Mouse (Mus musculus): ENCODE measurements around the gene Fam214a. TPM values are rescaled to one million over a fixed set of nuclear protein-coding genes. Genes with fewer than 3 reads are reported as not detected.
A peak's percentile ranks its signal among the peaks of the same experiment; 100 is the strongest.

The Fam214a gene
- total RNA-seq, 2 experiments from 2014 or later = 47.5 to 52.1 TPM

DNA sequence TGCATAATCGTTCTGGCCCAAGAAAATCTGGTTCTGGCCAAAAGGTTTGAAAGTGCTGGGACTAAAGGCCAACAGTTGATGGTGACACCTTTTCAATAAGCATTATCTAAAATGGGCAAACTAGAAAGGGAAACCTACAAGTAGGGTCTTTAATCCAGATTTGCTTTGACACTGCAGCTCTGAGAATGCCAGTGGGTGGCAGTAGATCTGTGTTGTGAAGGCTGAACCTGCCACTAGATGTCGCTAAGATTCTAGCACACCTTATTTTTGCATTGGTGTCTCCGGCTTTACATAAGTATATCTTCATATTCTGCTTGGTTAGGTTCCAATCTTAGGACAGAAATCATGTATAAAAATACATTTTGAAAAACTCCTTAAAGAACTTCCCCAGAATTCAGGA, 97.3 kb downstream of the Fam214a start:
- Histone ChIP-seq H3K27ac (peak overlapping the region; percentile 79), H3K4me3 (peak overlapping the region; percentile 26)
- DNase-seq (ENCODE audit: low spot score in 2 of 2) = peak; percentile 77 to 82
- TF ChIP-seq CTCF (conservative IDR thresholded peaks at IDR 0.05) = peak; percentile 97

DNA sequence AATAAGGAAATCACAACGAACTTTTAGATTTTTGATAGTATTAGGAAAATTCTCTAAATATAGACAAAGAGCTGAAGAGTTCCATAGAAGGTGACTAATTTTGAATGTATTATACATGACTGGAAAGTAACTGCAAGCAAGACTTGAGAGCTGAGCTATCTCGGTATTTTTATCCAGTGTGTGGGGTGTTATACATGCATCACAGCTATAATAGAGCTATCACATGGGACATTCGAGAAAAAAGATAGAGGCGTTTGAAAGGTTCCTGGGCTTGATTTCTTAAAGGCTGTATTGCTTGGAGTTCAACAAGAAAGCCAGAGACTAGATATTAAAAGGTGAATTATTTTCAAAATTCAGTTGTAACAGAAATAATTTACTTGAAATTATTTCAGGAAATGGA, 99.2 kb downstream of the Fam214a start:
- H3K4me3 ChIP-seq = no peak overlapping the region
- TF ChIP-seq CTCF (conservative IDR thresholded peaks at IDR 0.05) = no peak
- DNase-seq (ENCODE audit: low spot score in 2 of 2) = no peak
- H3K27ac ChIP-seq = peak overlapping the region; percentile 33; the same call in 1 of the 2 replicates

DNA sequence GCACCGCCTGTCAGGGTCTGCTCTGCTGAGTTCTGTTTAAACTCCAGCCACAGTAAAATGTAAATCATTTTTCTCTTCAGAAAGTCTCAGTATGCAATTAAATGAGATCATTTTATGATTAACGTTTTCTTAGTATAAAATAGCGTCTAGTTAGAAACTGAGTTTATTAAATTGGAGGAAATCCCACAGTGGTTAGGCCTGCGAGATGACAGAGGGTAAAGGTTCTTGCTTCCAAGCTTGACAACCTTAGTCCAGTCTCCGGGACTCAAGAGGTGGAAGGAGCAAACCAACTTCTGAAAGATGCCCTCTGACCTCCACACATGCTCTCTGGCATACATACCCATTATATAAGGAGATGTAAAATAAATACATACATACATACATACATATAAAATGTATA, 102.4 kb downstream of the Fam214a start:
- no peak for DNase-seq (ENCODE audit: low spot score in 2 of 2)
- no peak for TF ChIP-seq CTCF (conservative IDR thresholded peaks at IDR 0.05)
- no peak overlapping the region for H3K27ac ChIP-seq
- no peak overlapping the region for H3K4me3 ChIP-seq

DNA sequence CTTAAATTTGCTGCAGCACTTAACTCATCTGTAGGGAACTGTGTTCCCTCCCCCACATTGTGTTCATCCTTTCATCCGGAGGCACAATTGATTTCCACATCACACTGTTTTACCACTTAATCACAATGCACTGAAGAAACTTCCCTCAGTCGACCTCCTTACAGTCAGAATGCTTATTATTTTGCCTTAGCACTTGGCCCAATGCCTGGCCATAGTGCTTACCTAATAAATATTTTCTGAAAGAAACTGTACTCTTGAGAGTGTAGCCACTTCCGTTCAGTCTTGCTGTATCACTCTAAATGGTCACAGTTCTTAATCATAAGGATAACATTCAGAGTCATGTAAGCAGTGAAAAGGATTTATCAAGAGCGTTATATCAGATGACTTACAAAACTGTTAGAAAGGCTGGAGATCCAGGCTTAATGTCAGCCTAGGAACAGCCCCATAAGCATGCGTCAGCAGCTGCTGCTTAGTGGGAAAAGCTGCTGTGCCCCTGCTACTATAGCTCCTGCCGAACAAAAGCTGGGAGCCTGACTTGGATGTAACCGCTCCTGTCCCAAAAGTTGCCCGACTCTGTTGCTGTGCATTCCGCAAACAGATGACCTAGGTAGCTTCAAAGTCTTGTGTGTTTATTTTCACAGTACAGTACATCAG, 112.1 kb downstream of the Fam214a start:
- Histone ChIP-seq H3K4me3 (no peak overlapping the region), H3K27ac (no peak overlapping the region)
- TF ChIP-seq CTCF (conservative IDR thresholded peaks at IDR 0.05) = no peak
- DNase-seq (ENCODE audit: low spot score in 2 of 2) = no peak

DNA sequence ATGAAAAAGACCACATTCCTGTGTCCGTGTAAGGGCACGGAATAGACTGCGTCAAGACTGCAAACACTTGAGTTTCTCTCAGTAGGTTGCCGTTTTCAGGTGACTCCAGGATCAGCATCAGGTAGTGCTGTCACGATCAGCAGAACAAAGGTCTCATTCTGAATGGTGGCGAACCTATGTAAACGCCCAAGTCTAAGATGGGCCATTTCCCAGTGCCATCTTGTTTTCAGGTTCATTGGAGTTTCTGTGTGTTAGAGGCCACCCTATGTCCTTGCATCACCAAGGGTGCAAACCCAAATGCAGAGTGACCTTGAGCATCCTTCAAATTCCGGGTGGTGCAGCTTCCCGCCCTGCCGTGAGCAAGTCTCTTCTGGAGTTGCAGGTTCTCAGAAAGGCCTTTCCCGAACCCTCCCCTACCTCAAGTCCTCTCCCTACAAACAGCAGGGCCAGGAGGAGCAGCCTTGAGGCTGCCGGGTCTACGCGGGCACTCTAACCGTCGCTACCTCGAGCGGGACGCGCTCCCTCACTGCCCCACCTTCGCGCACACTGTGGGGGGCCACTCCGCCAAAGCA, 117.9 kb downstream of the Fam214a start, which contains the start of gene Myo5a:
Gene Myo5a (plus strand): TSS at position 559 of the 572 bp plus-strand sequence.
- peak within 1 kb of the TSS; percentile 99 for H3K27ac ChIP-seq
- peak within 1 kb of the TSS; percentile 89 for H3K4me3 ChIP-seq
- no peak for DNase-seq (ENCODE audit: low spot score in 2 of 2)
- TF ChIP-seq CTCF (conservative IDR thresholded peaks at IDR 0.05) = no peak

DNA sequence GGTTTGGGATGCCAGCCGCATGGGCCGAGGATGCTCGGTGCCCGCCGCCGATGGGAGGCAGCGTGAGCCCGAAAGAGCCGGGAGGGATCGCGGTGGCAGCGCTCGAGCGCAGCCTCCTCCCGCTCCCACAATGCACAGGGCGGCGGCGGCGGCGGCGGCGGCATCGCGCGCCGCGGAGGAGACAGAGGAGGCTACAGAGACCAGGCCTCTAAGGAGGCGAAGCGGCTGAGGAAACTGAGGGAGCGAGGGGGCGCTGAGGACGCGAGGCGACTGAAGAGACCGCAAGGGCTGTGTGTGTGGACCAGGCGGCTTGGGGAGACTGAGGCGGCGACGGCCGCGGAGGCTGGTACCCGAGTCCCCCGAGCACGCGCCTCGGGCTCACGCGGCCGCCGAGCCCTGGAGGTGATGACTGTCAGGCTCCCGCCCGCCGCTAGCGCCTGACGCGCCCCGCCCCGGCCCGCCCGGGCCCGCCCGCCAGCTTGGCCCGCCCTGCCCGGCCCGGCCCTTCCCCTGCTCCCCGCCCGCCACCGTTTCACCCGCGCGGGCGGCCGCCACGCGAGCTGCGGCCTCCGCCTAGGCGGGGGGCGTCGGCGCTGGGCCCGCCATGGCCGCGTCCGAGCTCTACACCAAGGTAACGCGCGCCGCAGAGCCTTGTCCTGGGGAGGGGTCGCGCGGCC, 118.5 kb downstream of the Fam214a start:
- peak; percentile 67 to 70 for DNase-seq (ENCODE audit: low spot score in 2 of 2)
- H3K27ac ChIP-seq = peak overlapping the region; percentile 99
- peak; percentile 55 for TF ChIP-seq CTCF (conservative IDR thresholded peaks at IDR 0.05)
- H3K4me3 ChIP-seq = peak overlapping the region; percentile 89

DNA sequence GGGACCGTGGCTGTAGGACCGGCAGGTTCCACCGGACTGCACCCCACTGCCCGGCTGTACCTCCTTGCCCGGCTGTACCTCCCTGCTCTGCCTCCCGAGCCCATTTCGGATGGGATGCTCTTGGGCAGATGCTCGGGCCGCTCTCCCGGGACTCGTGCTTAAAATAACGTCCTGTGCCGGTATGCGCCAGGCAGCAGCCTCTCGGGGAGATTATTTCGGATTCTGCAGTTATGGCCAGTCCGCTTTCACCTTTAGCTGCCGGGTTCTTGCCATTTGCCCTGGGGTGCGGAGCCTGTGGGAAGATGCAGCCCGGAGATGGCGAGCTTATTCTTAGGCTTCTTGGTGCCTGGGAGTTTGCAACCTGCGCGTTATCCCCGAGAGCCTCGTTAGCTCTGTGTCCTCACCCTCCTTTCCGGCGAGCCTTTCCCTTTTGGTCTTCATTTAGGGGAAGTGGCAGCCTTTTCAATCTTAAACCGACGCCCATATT, 119.1 kb downstream of the Fam214a start:
- no peak for TF ChIP-seq CTCF (conservative IDR thresholded peaks at IDR 0.05)
- H3K27ac ChIP-seq = peak overlapping the region; percentile 99
- peak overlapping the region; percentile 89 for H3K4me3 ChIP-seq
- peak; percentile 22 to 24 for DNase-seq (ENCODE audit: low spot score in 2 of 2)

DNA sequence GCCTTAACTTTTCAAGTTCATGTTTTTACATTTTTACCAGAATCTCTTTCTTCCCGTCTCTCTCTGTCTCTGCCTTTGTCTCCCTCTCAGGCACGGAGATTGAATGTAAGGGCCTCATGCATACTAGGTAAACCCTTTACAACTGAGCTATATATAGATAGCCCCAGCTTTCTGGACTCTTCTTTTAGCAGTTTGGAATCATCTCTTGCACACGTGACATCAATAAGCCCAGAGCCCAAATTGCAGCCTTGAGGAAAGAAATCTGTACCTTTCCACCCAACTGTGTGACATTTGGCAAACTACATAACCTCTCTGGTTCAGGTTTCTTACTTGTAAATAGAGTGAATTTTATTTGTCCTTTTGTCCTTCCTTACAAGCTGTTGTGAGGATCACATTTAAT, 119.7 kb downstream of the Fam214a start:
- no peak for TF ChIP-seq CTCF (conservative IDR thresholded peaks at IDR 0.05)
- peak overlapping the region; percentile 99 for H3K27ac ChIP-seq
- H3K4me3 ChIP-seq = peak overlapping the region; percentile 89
- no peak for DNase-seq (ENCODE audit: low spot score in 2 of 2)

DNA sequence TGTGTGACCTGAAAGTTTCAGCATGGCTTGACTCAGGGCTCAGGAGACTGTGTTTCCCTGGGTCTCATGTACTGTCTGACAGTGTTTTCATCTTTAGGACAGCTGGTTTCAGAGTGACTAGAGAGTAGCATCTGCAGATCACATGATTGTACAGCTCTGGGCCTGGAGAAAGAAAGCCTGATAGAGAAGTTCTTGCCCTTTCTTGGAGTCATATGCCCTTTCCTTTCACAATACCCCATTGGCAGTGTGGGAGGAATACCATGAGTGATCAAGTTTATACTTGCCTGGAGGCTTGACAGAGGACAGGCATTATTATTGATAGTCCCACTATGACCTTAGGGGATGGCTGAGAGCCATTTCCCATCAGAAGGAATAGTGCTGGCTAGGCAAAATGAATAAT, 124.5 kb downstream of the Fam214a start:
- no peak overlapping the region for H3K4me3 ChIP-seq
- no peak for DNase-seq (ENCODE audit: low spot score in 2 of 2)
- no peak overlapping the region for H3K27ac ChIP-seq
- TF ChIP-seq CTCF (conservative IDR thresholded peaks at IDR 0.05) = no peak

Other genes with a start within 250 kb of the Fam214a start
- gene Onecut1, start 91.0 kb upstream of the Fam214a start, total RNA-seq (2021) = 1 to 10 TPM in 1 of 2 experiments, under 1 TPM in 1; 0.92 to 1.3 TPM
- gene Arpp19, start 84.7 kb downstream of the Fam214a start, total RNA-seq (2021) = 100 to 1,000 TPM; 163 to 170 TPM
- 100 to 1,000 TPM; 201 to 210 TPM for gene Myo5a, start 118.1 kb downstream of the Fam214a start, total RNA-seq (2021)